Mouse (Mus musculus): ENCODE measurements around the gene Klkb1. TPM values are rescaled to one million over a fixed set of nuclear protein-coding genes. Genes with fewer than 3 reads are reported as not detected.

Gene Klkb1
- polyA plus RNA-seq, 2 experiments from 2014 or later: 0.09 to 0.25 TPM

DNA sequence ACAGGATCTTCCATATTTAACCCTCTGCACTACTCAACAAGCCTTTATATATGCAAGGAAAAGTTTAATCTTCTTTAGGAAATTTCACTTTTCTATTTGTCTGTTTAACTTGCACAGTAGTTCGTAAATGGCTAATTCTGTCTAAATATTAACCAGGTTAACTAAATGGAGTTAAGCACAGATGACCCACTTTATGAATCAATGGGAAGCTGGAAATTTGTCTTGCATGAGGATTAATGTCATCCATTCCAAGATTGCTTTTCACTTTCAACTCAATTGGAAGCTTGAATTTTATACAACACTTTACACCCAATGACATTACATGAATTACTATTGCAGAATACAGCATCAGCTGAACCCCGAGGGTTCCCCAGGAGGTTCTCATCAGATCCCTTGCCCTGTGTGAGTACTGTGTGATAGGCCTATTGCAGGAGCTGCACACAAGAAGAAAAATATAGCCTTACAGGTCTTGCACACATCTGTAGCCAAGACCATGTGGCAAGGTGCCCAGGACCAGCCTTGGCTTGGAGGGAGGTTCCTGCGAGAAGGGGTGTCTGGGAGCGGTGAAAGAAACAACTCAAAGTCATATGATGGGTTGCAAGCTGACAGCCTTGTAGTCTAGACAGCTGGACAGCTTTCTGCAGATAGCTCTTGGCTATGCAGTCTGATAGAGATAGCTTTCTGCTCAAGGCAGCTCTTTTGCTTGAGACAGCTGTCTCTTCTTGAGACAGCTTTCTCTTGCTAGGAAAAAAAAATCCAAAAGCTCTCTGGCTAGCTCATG lies 26.9 kb downstream of the Klkb1 start:
- no peak for ATAC-seq

- ATAC-seq: no peak
Observed at GRCm38 (mm10) chr8:45266993-45267392, 27.7 kb downstream of the Klkb1 start.

DNA sequence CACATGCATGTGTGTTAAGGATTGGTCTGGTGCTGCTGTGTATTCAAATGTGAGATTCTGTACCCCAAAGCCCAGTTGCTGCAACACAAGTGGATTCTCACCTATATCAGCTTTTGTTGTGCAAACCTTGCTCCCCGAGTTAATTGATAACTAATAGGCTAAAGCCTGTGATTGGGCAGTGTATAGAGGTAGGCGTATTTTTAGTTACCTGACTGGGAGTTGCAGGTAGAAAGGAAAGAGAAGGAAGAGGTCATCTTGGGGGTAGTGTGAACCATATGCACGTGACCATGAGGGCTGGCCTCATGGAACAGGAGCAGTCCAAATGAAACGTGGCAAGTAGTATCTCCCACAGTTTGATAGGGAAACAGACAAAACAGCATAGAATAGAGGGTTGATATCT lies 29.7 kb downstream of the Klkb1 start:
- no peak for ATAC-seq

DNA sequence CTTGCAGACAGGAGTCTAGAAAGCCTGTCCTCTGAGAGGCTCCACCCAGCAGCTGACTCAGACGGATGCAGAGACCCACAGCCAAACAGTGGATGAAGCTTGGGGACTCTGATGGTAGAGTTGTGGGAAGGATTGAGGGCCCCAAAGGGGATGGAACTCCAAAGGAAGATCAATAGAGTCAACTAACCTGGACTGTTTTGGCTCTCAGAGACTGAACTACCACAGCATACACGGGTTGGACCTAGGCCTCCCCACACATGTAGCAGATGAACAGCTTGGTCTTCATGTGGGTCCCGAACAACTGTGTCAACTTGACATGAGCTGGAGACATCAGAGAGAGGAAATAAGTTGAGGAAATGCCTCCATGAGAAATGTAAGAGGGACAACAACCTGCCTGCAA lies 31.8 kb downstream of the Klkb1 start:
- ATAC-seq: no peak

GRCm38 (mm10) chr8:45261920-45262319 lies 32.7 kb downstream of the Klkb1 start, which contains the start of gene F11:
Gene F11, minus strand, starts transcription at chr8:45262031.
- ATAC-seq: no peak

- no peak for ATAC-seq
Observed at GRCm38 (mm10) chr8:45258421-45258820, 36.2 kb downstream of the Klkb1 start.

DNA sequence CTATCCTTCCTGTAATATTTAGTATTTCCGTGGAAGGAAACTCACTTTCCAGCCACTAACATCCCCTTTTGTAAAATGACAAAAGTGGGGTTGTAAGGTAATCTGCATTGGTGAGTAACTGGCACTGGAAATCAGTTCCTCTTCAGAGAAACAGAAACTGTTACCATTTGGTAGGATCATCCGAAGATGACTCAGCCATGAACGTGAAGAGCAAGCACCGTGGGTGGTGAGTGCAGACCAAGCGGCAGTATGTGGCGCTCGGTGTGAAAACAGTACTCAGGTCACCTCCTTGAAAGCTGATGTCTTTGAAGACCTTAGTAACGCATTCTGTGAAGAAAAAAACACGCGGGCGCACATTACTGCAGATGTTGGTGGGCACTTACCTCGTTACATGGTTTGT lies 39.6 kb downstream of the Klkb1 start:
- no peak for ATAC-seq

GRCm38 (mm10) chr8:45254194-45254842 lies 40.3 kb downstream of the Klkb1 start:
- no peak for ATAC-seq

DNA sequence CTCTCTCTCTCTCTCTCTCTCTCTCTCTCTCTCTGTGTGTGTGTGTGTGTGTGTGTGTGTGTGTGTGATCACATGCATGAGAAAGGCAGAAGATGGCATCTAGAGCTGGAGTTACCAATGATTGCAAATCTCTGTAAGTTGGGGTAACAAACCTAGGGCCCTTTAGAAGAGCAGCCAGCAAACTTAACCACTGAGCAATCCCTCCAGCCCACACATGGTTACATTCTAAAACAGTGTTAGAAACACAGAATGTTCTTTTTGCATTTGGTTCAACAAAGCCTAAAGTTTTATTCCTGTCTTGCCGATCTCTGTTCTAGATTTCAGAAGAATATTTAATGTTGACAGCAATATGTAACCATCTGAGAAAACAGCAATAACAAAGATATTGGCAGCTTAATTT lies 41.1 kb downstream of the Klkb1 start:
- ATAC-seq: no peak

GRCm38 (mm10) chr8:45253111-45253510 lies 41.5 kb downstream of the Klkb1 start:
- ATAC-seq: no peak

- no peak for ATAC-seq
Observed at GRCm38 (mm10) chr8:45246307-45246706, 48.4 kb downstream of the Klkb1 start.

- no peak for ATAC-seq
Observed at GRCm38 (mm10) chr8:45239363-45239762, 55.3 kb downstream of the Klkb1 start.

DNA sequence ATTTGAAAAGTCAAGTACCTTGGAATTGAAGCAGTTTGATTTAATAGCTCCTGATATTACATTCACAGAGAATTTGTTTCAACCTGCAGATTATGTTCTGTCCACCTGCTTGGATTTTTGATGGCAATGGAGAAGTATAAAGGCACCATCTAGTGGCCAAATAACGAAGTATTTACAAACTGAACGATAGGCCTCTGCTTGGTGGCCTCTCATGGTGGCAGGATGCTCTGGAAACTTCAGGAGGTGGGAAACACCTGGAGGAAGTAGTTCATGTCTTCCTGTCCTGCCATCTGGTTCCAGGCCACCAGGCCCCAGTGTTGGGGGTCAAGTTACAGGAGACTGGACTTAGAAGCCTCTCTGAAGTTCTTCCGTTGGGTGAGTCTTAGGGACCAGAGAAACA lies 56.4 kb downstream of the Klkb1 start:
- ATAC-seq: no peak

DNA sequence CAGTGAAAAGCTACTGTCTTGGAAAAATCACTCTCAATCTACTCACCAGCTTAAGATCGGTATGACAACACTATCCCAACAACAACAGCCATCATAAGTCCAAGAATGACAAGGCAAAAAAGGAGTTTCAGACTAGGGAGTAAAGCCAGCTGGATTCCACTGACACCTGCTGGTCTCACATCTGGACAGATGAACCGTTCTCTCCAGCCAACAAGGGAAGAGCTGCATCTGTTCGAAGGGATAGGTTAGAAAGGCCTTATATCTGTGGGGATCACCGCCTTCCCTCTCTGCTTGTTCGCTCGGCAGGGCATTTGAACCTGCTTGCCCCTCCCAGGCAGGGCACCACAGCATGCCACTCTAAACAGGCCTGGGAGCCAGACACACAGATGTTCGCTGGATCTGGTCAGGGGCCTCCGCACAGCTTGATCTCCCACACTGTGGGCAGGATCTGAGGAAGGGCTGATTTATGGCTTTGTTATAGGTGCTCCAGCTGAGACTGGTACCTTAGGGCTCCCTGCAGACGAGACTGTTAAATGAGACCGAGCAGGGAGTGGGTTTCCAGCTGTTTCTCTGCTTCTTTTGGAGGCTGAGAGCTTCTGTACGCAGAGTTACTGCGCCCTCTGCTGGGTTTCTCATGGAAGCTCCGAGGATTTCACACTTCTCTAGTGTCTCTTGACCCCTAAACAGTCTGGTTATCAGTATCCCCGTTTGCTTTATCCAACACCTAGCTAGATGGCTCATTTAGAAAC lies 58.3 kb downstream of the Klkb1 start:
- ATAC-seq: no peak

- ATAC-seq: no peak
Observed at GRCm38 (mm10) chr8:45235228-45235627, 59.4 kb downstream of the Klkb1 start.

DNA sequence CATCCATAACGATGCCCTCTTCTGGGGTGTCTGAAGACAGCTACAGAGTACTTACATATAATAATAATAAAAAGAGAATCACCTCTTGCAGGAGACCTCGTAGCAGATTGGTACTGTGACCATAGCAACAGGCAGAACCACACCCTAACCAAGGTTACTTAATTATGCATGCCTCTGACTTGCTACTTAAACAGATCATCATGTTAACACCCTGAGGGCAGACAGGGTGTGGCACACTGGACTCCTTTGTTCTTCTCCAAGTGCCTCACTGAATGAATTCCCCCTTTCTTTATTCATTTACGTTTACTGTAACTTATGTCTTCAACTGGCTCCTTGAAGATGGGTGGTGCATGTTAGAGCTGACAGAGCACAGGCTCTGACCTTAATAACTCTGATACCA lies 61.4 kb downstream of the Klkb1 start:
- no peak for ATAC-seq

Other genes with a start within 250 kb of the Klkb1 start
- gene Mtnr1a, start 225.7 kb downstream of the Klkb1 start, polyA plus RNA-seq (2017; shearing (Covaris generic)): not detected
- gene F11, start 32.8 kb downstream of the Klkb1 start, polyA plus RNA-seq (2017; shearing (Covaris generic)): not detected
- gene Gm45753, start 13.6 kb upstream of the Klkb1 start, polyA plus RNA-seq (2017; shearing (Covaris generic)): not detected
- gene Cyp4v3, start 38.4 kb upstream of the Klkb1 start, polyA plus RNA-seq (2017; shearing (Covaris generic)): 10 to 100 TPM; 10.8 to 14.2 TPM
- gene Fam149a, start 87.4 kb upstream of the Klkb1 start, polyA plus RNA-seq (2017; shearing (Covaris generic)): not detected
- gene Tlr3, start 116.2 kb upstream of the Klkb1 start, polyA plus RNA-seq (2017; shearing (Covaris generic)): under 1 TPM; 0.43 to 0.45 TPM
- under 1 TPM; 0.11 to 0.32 TPM for gene Sorbs2, start 212.9 kb upstream of the Klkb1 start, polyA plus RNA-seq (2017; shearing (Covaris generic))

Measured in activated CD4-positive, CD25-positive, alpha-beta regulatory T cell, adult 4 months (primary cell).